Mouse (Mus musculus) midbrain, embryonic 11.5 days (tissue): ENCODE measurements around the gene Gtpbp2. TPM values are rescaled to one million over a fixed set of nuclear protein-coding genes. Genes with fewer than 3 reads are reported as not detected.

Experiments used
- ATAC-seq: fragments of 200-750 bp; cut with Nextera tagmentation; 2 replicates; pipeline ENCODE4 v1.8.0; 2017; ENCODE audit warnings: moderate TSS enrichment, moderate library complexity; ENCODE audit not compliant: low FRiP score
- DNase-seq: peaks from one replicate; pipeline ENCODE4 v3.0.0; 2015; ENCODE audit warnings: low spot score; ENCODE audit errors: missing footprints
- H3K27ac ChIP-seq: fragments of 300-500 bp; sonication (generic); 2 replicates; pipeline ENCODE4 v1.5.1; 2014; ENCODE audit warnings: low read depth, low read length
- H3K27me3 ChIP-seq: fragments of 300-500 bp; sonication (generic); 2 replicates; pipeline ENCODE4 v1.6.1; 2014; ENCODE audit warnings: mild to moderate bottlenecking, low read length, moderate library complexity, mixed read lengths; ENCODE audit not compliant: control insufficient read depth, insufficient read depth
- H3K36me3 ChIP-seq: fragments of 300-500 bp; sonication (generic); 2 replicates; pipeline ENCODE4 v1.6.1; 2014; ENCODE audit warnings: mild to moderate bottlenecking, low read length, moderate library complexity, mixed read lengths; ENCODE audit not compliant: control insufficient read depth, insufficient read depth
- H3K4me1 ChIP-seq: fragments of 300-500 bp; sonication (generic); 2 replicates; pipeline ENCODE4 v1.6.1; 2014; ENCODE audit warnings: low read length; ENCODE audit not compliant: control insufficient read depth, insufficient read depth
- H3K4me2 ChIP-seq: fragments of 300-500 bp; sonication (generic); 2 replicates; pipeline ENCODE4 v1.6.1; 2014; ENCODE audit warnings: mild to moderate bottlenecking, moderate library complexity
- H3K4me3 ChIP-seq: fragments of 300-500 bp; sonication (generic); 2 replicates; pipeline ENCODE4 v1.5.1; 2014; ENCODE audit warnings: low read depth, low read length
- H3K9ac ChIP-seq: fragments of 300-500 bp; sonication (generic); 2 replicates; pipeline ENCODE4 v1.6.1; 2014; ENCODE audit warnings: low read length
- H3K9me3 ChIP-seq: fragments of 300-500 bp; sonication (generic); 2 replicates; pipeline ENCODE4 v1.6.1; 2016; ENCODE audit warnings: low read length; ENCODE audit not compliant: control insufficient read depth
- WGBS: fragments of 180-500 bp; shearing (Covaris S2); extraction: QIAGEN DNeasy Blood & Tissue Kit; methylation state at CpG from one replicate; pipeline ENCODE4 v1.1.7; 2014; 5-methylcytosine and 5-hydroxymethylcytosine counted together
- polyA plus RNA-seq: library from polyadenylated mRNA; unstranded; fragments of >200 nt; fragmentation: Nextera tagmentation; extraction: Ambion mirVana; gene quantifications from 2 replicates; pipeline ENCODE4 v1.2.1, GENCODE M21; 2014

Gtpbp2 gene
- 16.8 and 19.2 TPM in 2 replicates for polyA plus RNA-seq

GRCm38 (mm10) chr17:46160686-46161085 lies at the start of gene Gtpbp2:
Gene Gtpbp2, plus strand, starts transcription at chr17:46161032.
- Histone ChIP-seq H3K4me1 (peaks cover 15% of the 10 kb centered on the region), H3K4me3 (peak within 1 kb of the TSS; percentile 64), H3K27me3 (no peaks in the 10 kb centered on the region), H3K4me2 (peak within 1 kb of the TSS; percentile 87), H3K36me3 (peaks cover 7% of the 10 kb centered on the region; the same call in 1 of the 2 replicates), H3K9me3 (no peaks in the 10 kb centered on the region), H3K27ac (peak within 1 kb of the TSS; percentile 49), H3K9ac (peak within 1 kb of the TSS; percentile 76)
- peak; percentile 100 for DNase-seq
- under 1% methylated on average over 23 of the region's 23 CpGs for WGBS
- ATAC-seq, result peak; percentile 96

- WGBS, result 83% methylated on average over 2 of the region's 2 CpGs
- Histone ChIP-seq H3K27ac (no peak overlapping the region), H3K9me3 (no peaks in the 10 kb centered on the region), H3K4me3 (no peak overlapping the region), H3K4me2 (no peak overlapping the region), H3K36me3 (peaks cover 7% of the 10 kb centered on the region; the same call in 1 of the 2 replicates), H3K9ac (no peak overlapping the region), H3K4me1 (peaks cover 6% of the 10 kb centered on the region), H3K27me3 (no peaks in the 10 kb centered on the region)
- DNase-seq (no peak), ATAC-seq (no peak)
Observed at GRCm38 (mm10) chr17:46115489-46115888, 45.3 kb upstream of the Gtpbp2 start.

- DNase-seq (no peak), ATAC-seq (no peak)
- H3K36me3 ChIP-seq, result peaks cover 7% of the 10 kb centered on the region; the same call in 1 of the 2 replicates
- WGBS, result 88% methylated on average over 11 of the region's 11 CpGs
- H3K27me3 ChIP-seq, result no peaks in the 10 kb centered on the region
- H3K4me1 ChIP-seq, result peaks cover 6% of the 10 kb centered on the region
- H3K4me2 ChIP-seq, result no peak overlapping the region
- H3K9me3 ChIP-seq, result no peaks in the 10 kb centered on the region
- no peak overlapping the region for H3K4me3 ChIP-seq
- H3K9ac ChIP-seq, result no peak overlapping the region
- no peak overlapping the region for H3K27ac ChIP-seq
Observed at GRCm38 (mm10) chr17:46116138-46116537, 44.7 kb upstream of the Gtpbp2 start.

GRCm38 (mm10) chr17:46116881-46117280 lies 44.0 kb upstream of the Gtpbp2 start:
- no peaks in the 10 kb centered on the region for H3K27me3 ChIP-seq
- no peak overlapping the region for H3K4me2 ChIP-seq
- no peak for ATAC-seq
- peaks cover 7% of the 10 kb centered on the region; the same call in 1 of the 2 replicates for H3K36me3 ChIP-seq
- no peak overlapping the region for H3K27ac ChIP-seq
- 90% methylated on average over 3 of the region's 3 CpGs for WGBS
- H3K9ac ChIP-seq, result no peak overlapping the region
- H3K9me3 ChIP-seq, result no peaks in the 10 kb centered on the region
- DNase-seq, result no peak
- H3K4me1 ChIP-seq, result no peaks in the 10 kb centered on the region; the same call in 1 of the 2 replicates
- H3K4me3 ChIP-seq, result no peak overlapping the region

- Histone ChIP-seq H3K27me3 (no peaks in the 10 kb centered on the region), H3K27ac (no peak overlapping the region), H3K4me1 (no peaks in the 10 kb centered on the region), H3K4me3 (no peak overlapping the region), H3K4me2 (no peak overlapping the region), H3K9me3 (no peaks in the 10 kb centered on the region), H3K36me3 (peaks cover 9% of the 10 kb centered on the region; the same call in 1 of the 2 replicates), H3K9ac (no peak overlapping the region)
- no peak for DNase-seq
- ATAC-seq, result no peak
- 91% methylated on average over 13 of the region's 13 CpGs for WGBS
Observed at GRCm38 (mm10) chr17:46117623-46118422, 43.0 kb upstream of the Gtpbp2 start.

GRCm38 (mm10) chr17:46118423-46118850 lies 42.4 kb upstream of the Gtpbp2 start:
- 90% methylated on average over 4 of the region's 4 CpGs for WGBS

GRCm38 (mm10) chr17:46119641-46120040 lies 41.2 kb upstream of the Gtpbp2 start:
- DNase-seq, result no peak
- Histone ChIP-seq H3K4me3 (no peak overlapping the region), H3K9me3 (no peaks in the 10 kb centered on the region), H3K27me3 (no peaks in the 10 kb centered on the region), H3K4me1 (no peaks in the 10 kb centered on the region), H3K27ac (no peak overlapping the region), H3K4me2 (no peak overlapping the region), H3K9ac (no peak overlapping the region), H3K36me3 (peaks cover 25% of the 10 kb centered on the region)
- WGBS, result 90% methylated on average over 10 of the region's 10 CpGs
- no peak for ATAC-seq

More at GRCm38 (mm10) chr17:46118423-46118850, 42.4 kb upstream of the Gtpbp2 start:
- no peaks in the 10 kb centered on the region for H3K4me1 ChIP-seq
- H3K27ac ChIP-seq, result no peak overlapping the region
- no peaks in the 10 kb centered on the region for H3K9me3 ChIP-seq
- H3K4me3 ChIP-seq, result no peak overlapping the region
- H3K36me3 ChIP-seq, result peaks cover 14% of the 10 kb centered on the region; the same call in 1 of the 2 replicates
- no peak for ATAC-seq
- no peak overlapping the region for H3K9ac ChIP-seq
- no peak overlapping the region for H3K4me2 ChIP-seq
- no peak for DNase-seq
- no peaks in the 10 kb centered on the region for H3K27me3 ChIP-seq

- Histone ChIP-seq H3K27ac (no peak overlapping the region), H3K27me3 (no peaks in the 10 kb centered on the region), H3K4me3 (no peak overlapping the region), H3K9me3 (no peaks in the 10 kb centered on the region), H3K36me3 (peaks cover 39% of the 10 kb centered on the region), H3K4me1 (no peaks in the 10 kb centered on the region), H3K9ac (no peak overlapping the region), H3K4me2 (no peak overlapping the region)
- DNase-seq (no peak), ATAC-seq (no peak)
- WGBS, result 98% methylated on average over 4 of the region's 4 CpGs
Observed at GRCm38 (mm10) chr17:46122791-46123190, 38.0 kb upstream of the Gtpbp2 start.

- no peak overlapping the region for H3K4me3 ChIP-seq
- no peaks in the 10 kb centered on the region for H3K9me3 ChIP-seq
- H3K27me3 ChIP-seq, result no peaks in the 10 kb centered on the region
- H3K4me2 ChIP-seq, result no peak overlapping the region
- H3K36me3 ChIP-seq, result peaks cover 38% of the 10 kb centered on the region
- no peaks in the 10 kb centered on the region for H3K4me1 ChIP-seq
- DNase-seq (no peak), ATAC-seq (no peak)
- 89% methylated on average over 4 of the region's 4 CpGs for WGBS
- no peak overlapping the region for H3K27ac ChIP-seq
- H3K9ac ChIP-seq, result no peak overlapping the region
Observed at GRCm38 (mm10) chr17:46123285-46123684, 37.5 kb upstream of the Gtpbp2 start.
